Mouse (Mus musculus) natural killer cell, adult 2 months (primary cell): Measurements from ENCODE around the gene Rexo4.

Experiments used
- DNase-seq, 2 experiments: peaks; one replicate each; pipeline ENCODE4 v3.0.0; 2022; ENCODE audit warnings: low spot score in 2 of 2

Gene Rexo4

GRCm38 (mm10) chr2:26943253-26943652, 20.9 kb downstream of the Rexo4 start:
- DNase-seq: no peak

- peak; percentile 43 to 53 for DNase-seq
Measured at GRCm38 (mm10) chr2:26941539-26941938, 22.6 kb downstream of the Rexo4 start.

GRCm38 (mm10) chr2:26936425-26936824, 27.8 kb downstream of the Rexo4 start:
- DNase-seq: no peak

GRCm38 (mm10) chr2:26935286-26935685, 28.9 kb downstream of the Rexo4 start:
- DNase-seq: peak; percentile 33 to 59

GRCm38 (mm10) chr2:26933304-26934055, 30.7 kb downstream of the Rexo4 start, which contains the start of the genes Surf4 and Stkld1:
TSS of gene Surf4 (minus strand) at chr2:26933928.
TSS of gene Stkld1 (plus strand) at chr2:26934047.
- DNase-seq: peak; percentile 90 to 94

GRCm38 (mm10) chr2:26932473-26933303, 31.5 kb downstream of the Rexo4 start:
- peak; percentile 13 to 19 for DNase-seq

GRCm38 (mm10) chr2:26930390-26930789, 33.8 kb downstream of the Rexo4 start:
- peak; percentile 60 to 73 for DNase-seq

- no peak for DNase-seq
Measured at GRCm38 (mm10) chr2:26927745-26928476, 36.3 kb downstream of the Rexo4 start.

GRCm38 (mm10) chr2:26921784-26922183, 42.4 kb downstream of the Rexo4 start:
- DNase-seq: no peak

- no peak for DNase-seq
Measured at GRCm38 (mm10) chr2:26920190-26920855, 43.9 kb downstream of the Rexo4 start.

- DNase-seq: no peak
Measured at GRCm38 (mm10) chr2:26919684-26920083, 44.5 kb downstream of the Rexo4 start.

- DNase-seq: no peak
Measured at GRCm38 (mm10) chr2:26916738-26917137, 47.4 kb downstream of the Rexo4 start.

GRCm38 (mm10) chr2:26915927-26916728, 48.1 kb downstream of the Rexo4 start, which contains the start of the genes Surf2 and Surf1:
TSS of gene Surf2 (plus strand) at chr2:26916367.
TSS of gene Surf1 (minus strand) at chr2:26916530.
- peak; percentile 76 to 81 for DNase-seq

- no peak for DNase-seq
Measured at GRCm38 (mm10) chr2:26914148-26914941, 49.8 kb downstream of the Rexo4 start.

- DNase-seq: no peak
Measured at GRCm38 (mm10) chr2:26913416-26914147, 50.6 kb downstream of the Rexo4 start.

- DNase-seq: no peak
Measured at GRCm38 (mm10) chr2:26912253-26912770, 51.9 kb downstream of the Rexo4 start.

GRCm38 (mm10) chr2:26910994-26911765, 53.0 kb downstream of the Rexo4 start:
- no peak for DNase-seq
